Mouse (Mus musculus) thymus, postnatal 10 days (tissue): ENCODE results near the gene Gm6812.
"Not testable (repeated sequence)": the region's sequence is repeated elsewhere in the genome, so short reads cannot be mapped to it uniquely, and the experiment has no call there.

Source experiments
- DNase-seq, 2 experiments: peaks; one replicate each; pipeline ENCODE4 v3.0.0; 2021; ENCODE audit warnings: low spot score in 2 of 2

The Gm6812 gene

DNA sequence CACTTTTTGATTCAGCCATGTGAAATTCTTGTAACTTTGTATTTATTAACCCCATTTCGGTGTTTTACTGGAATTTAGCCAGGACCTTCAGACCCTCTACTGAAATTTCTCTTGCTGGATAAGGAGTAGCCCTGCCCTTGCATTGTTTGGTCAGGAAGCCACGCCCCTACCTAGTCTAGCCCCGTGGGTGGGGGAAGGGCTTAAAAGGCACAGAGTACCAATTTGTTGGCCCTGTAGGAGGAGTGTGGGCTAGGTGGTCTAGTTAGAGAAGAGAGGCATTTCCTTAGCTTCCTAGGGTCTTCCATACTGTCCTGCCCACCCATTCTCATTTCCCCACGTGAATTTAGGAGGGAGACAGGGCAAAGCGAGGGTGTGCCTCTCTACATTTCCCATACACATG is at the start of gene Gm6812:
Gene Gm6812 (minus strand): TSS at position 101 of the 400 bp plus-strand sequence.
- not testable (repeated sequence) for DNase-seq

DNA sequence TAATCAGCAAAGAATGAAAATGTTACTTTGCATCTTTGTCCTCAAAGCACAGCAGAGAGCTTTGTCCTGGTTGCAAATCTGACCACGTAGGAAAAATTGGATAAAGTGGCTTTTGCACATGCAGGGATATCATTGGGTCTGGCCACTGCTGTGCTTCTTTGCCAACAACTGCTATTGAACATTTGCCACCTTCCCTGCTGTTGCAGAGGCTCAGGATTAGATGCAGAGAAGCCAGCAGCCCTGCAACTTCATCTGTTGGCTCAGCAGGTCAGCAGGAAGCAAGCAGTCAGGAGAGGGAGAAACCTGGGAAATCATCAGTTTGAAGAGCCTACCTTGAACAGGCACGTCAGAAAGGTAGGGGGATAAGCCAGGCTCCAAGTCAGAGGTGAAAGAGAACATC is 27.7 kb downstream of the Gm6812 start:
- DNase-seq, result no peak
